In genomic region chr3:32505841-32506240, GRCm38 (mm10) we compare ENCODE assay signal across 39 mouse cellular contexts. TPM values are rescaled to one million over a fixed set of nuclear protein-coding genes. Genes with fewer than 3 reads are reported as not detected.
"Had no signal": no experiment of that assay in that cellular context is flagged by ENCODE, and none has a peak within 500 bp of the region (broad histone marks: within the 10 kb centered on the region; RNA-seq: fewer than 3 reads in every experiment).

No protein-coding gene starts in this region.

- H3K4me2 ChIP-seq: heart, embryonic 11.5 days; heart, embryonic 12.5 days; heart, embryonic 13.5 days; heart, embryonic 15.5 days; hindbrain, embryonic 12.5 days; hindbrain, embryonic 13.5 days; hindbrain, embryonic 14.5 days; hindbrain, embryonic 15.5 days; intestine, embryonic 15.5 days; kidney, embryonic 15.5 days had no signal

- H3K9me3 ChIP-seq: heart, embryonic 10.5 days; heart, embryonic 12.5 days; heart, embryonic 13.5 days; heart, embryonic 15.5 days; hindbrain, embryonic 10.5 days; hindbrain, embryonic 12.5 days; hindbrain, embryonic 13.5 days; hindbrain, embryonic 15.5 days; intestine, embryonic 15.5 days; kidney, embryonic 15.5 days had no signal

- H3K9ac ChIP-seq: heart, embryonic 12.5 days; heart, embryonic 13.5 days; heart, embryonic 15.5 days; hindbrain, embryonic 12.5 days; hindbrain, embryonic 13.5 days; hindbrain, embryonic 14.5 days; hindbrain, embryonic 15.5 days; intestine, embryonic 15.5 days; kidney, embryonic 15.5 days had no signal

- ATAC-seq: hindbrain, embryonic 16.5 days; hindbrain, postnatal 0 days; inflammation-experienced regulatory T-cells, adult 6 months; intestine, embryonic 15.5 days; intestine, embryonic 16.5 days; intestine, postnatal 0 days had no signal

- H3K27ac ChIP-seq: heart, embryonic 10.5 days; heart, embryonic 13.5 days; heart, embryonic 15.5 days; hindbrain, embryonic 12.5 days; hindbrain, embryonic 13.5 days; hindbrain, embryonic 14.5 days; hindbrain, embryonic 15.5 days; hindbrain, postnatal 0 days; intestine, embryonic 15.5 days; kidney, embryonic 15.5 days; layer of hippocampus, adult 2 months; left cerebral cortex, adult 2 months had no signal

- DNase-seq: heart, postnatal 10 days; heart, postnatal 14 days; heart, postnatal 36 days; heart, postnatal 4 days; kidney, adult 11 months; kidney, adult 18-20 months; kidney, adult 2 months; kidney, adult 8-10 months; kidney, adult 9 months; kidney, postnatal 10 days; kidney, postnatal 14 days; kidney, postnatal 25 days; kidney, postnatal 4 days; layer of hippocampus, adult 9-11 months; layer of hippocampus, postnatal 36 days had no signal

- H3K4me3 ChIP-seq: heart, embryonic 10.5 days; heart, embryonic 12.5 days; heart, embryonic 13.5 days; heart, embryonic 15.5 days; hindbrain, embryonic 10.5 days; hindbrain, embryonic 12.5 days; hindbrain, embryonic 13.5 days; hindbrain, embryonic 15.5 days; intestine, embryonic 15.5 days; kidney, embryonic 15.5 days; layer of hippocampus, adult 2 months; left cerebral cortex, adult 2 months had no signal

- H3K36me3 ChIP-seq: heart, embryonic 10.5 days; heart, embryonic 12.5 days; heart, embryonic 13.5 days; heart, embryonic 15.5 days; hindbrain, embryonic 10.5 days; hindbrain, embryonic 12.5 days; hindbrain, embryonic 13.5 days; hindbrain, embryonic 15.5 days; intestine, embryonic 15.5 days; kidney, embryonic 15.5 days had no signal

- H3K27me3 ChIP-seq: heart, embryonic 12.5 days; heart, embryonic 13.5 days; heart, embryonic 15.5 days; hindbrain, embryonic 12.5 days; hindbrain, embryonic 13.5 days; hindbrain, embryonic 15.5 days; intestine, embryonic 15.5 days; kidney, embryonic 15.5 days had no signal

RNA-seq across cellular contexts. Expression of gene Kcnmb3, which starts 13.8 kb away (rescaled TPM):
- total RNA-seq: heart, adult 8-10 months; heart, postnatal 36 days; hematopoietic stem cell, adult 5-6 weeks; hindbrain, postnatal 0 days; left cerebral cortex, adult 2 months had no signal
- polyA plus RNA-seq: heart, embryonic 10.5 days; heart, embryonic 12.5 days; heart, embryonic 14.5 days; heart, embryonic 15.5 days; hindbrain, embryonic 10.5 days; hindbrain, embryonic 13.5 days; hindbrain, embryonic 15.5 days; hindbrain, postnatal 0 days; intestine, embryonic 14.5 days; intestine, embryonic 15.5 days; intestine, embryonic 16.5 days; kidney, embryonic 14.5 days; kidney, embryonic 15.5 days had no signal
